Mouse (Mus musculus): ENCODE measurements around the gene Stra6.

Gene Stra6

GRCm38 (mm10) chr9:58099836-58100565 lies 36.4 kb downstream of the Stra6 start:
- DNase-seq, result no peak

DNA sequence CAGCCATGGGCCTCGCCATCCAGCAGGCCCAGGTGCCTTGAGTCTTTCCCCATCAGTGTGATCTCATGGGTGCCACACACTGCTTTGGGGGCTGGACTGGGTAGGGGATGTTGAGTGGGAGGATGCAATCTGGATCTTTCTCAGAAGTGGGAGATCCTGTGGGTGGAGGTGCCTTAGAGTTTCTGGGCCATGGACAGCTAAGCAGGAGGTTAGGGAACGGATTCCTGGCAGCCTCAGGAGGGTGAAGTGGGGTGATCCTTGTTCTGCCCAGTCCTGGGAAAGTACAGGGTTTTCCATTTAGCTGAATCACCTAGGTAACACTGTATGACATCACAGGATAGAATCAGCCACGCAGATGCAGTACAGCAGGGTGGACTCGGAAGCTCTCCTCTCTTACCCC lies 38.4 kb downstream of the Stra6 start:
- no peak for DNase-seq

GRCm38 (mm10) chr9:58103647-58104046 lies 40.1 kb downstream of the Stra6 start:
- DNase-seq, result no peak

DNA sequence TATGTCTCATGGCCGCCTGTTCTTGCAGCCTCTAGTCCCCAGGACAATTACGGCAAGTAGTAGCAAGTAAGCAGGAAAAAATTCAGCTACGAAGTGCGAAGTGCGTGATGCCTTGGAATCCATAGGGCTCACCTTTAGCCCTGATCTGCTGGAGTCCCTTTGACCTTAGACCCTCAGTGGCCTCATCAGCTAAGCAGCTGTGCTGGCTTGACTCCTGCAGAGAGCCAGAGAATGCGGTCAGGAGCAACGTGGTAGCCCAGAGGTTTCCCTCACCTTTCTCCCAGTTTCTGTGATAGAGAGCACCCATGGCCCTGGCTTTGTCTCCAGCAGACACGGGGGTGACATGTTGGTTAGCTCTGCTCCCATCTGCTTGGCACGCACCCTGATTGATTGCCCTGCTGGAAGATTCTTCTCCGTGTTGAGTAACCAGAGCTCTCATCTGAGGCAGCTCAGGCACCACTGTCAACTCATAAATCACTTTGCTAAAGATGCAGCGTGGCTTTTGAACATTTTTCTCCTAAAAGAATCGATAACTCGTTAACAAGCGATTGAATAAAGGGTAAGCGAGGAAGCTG lies 42.1 kb downstream of the Stra6 start:
- no peak for DNase-seq

- DNase-seq, result no peak
Observed at GRCm38 (mm10) chr9:58107494-58107893, 43.9 kb downstream of the Stra6 start.

GRCm38 (mm10) chr9:58110787-58111186 lies 47.2 kb downstream of the Stra6 start:
- no peak for DNase-seq

DNA sequence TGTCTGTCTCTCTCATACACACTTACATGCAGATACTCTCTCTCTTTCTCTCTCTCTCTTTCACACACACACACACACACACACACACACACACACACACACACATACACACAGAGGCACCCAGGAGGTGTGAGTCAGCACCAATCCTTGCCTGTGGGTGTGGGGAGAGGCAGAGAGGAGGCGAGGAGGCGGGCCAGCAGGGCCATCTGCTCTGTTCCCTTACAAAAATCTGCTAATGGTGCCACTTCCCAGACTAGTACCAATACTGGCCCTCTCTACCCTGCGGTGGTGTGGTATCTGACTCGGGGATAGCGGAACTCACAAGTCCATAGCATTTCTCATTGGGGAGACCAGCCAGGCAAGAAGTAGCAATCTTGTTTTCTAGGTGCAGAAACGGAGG lies 47.8 kb downstream of the Stra6 start:
- no peak for DNase-seq

- no peak for DNase-seq
Observed at GRCm38 (mm10) chr9:58112321-58112751, 48.7 kb downstream of the Stra6 start.

DNA sequence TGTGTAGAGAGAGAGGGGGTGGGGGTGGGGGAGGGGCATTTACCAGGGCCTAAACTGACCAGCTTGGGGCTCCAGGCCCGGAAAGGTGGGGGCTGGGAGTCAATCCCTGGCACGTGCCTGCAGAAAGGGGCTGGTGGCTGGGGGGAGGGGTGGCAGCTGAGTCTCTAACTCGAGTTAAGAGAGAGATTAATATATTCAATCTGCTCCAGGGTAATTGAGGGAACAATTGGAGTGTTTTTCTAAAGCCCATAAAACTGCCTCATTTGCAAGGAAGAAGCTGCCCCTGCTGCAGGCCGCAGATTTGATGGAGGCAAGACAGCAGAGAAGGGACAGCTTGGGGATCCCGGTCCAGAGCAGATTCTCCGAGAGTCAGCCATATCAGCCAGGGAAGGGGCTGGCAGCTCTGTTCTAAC lies 49.3 kb downstream of the Stra6 start:
- DNase-seq, result peak; percentile 26

DNA sequence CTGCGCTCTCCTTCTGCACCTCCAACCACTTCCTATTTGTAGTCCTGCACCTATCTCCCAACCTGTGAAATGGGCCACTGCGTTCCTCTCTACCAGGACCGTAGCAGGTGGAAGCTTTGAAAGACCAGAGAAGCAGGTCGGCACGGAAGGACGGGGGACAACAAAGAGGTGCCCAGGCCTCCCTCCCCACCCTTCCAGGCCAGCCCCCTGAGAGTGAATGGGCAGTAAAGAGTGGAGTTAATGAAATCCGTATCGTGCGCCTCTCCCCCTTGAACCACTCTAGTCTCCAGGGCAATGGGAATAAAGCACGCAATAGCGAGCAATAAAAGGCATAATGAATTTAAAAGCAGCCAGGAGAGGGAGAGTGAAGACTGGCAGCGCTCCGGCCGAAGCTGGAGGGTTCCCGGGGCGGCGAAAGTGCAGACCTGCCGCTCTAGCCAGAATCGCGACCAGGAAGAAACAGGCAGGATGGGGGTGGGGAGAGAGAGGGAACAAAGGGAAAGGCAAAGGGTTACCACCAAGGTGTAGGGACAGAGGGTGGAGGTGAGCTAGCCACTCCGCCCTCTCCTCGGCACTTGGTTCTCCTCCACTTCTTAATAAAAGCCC lies 49.8 kb downstream of the Stra6 start:
- DNase-seq, result no peak

GRCm38 (mm10) chr9:58114019-58114418 lies 50.4 kb downstream of the Stra6 start:
- DNase-seq, result no peak

DNA sequence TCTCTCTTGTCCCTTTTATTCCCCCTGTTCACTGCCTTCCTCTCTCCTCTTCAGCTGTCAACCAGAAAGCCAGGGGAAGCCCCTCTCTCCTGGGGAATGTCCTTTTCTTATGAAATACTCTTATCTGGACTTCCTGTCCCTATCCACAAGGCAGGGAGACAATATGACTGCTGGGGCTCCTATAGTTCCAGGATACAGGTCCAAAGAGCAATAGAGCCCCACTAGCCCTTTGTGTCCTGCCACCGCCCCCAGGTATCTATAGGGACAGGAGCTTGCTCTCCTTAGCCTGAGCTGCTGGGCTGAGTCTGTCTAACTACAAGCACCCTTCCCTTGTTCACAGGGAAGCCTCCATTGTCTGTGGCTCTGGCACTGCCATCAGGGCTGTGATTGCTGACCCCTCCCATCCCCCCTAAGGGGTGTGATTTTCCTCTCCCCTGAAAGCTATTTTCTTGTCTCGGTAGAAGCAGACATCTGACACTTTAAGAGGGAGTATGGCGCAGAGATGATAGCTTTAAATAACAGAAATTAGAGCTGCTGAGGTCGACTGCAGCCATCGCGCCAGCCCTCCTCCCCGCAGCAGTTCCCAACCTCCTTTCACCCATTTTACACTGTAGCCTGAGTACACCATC lies 51.8 kb downstream of the Stra6 start:
- no peak for DNase-seq

DNA sequence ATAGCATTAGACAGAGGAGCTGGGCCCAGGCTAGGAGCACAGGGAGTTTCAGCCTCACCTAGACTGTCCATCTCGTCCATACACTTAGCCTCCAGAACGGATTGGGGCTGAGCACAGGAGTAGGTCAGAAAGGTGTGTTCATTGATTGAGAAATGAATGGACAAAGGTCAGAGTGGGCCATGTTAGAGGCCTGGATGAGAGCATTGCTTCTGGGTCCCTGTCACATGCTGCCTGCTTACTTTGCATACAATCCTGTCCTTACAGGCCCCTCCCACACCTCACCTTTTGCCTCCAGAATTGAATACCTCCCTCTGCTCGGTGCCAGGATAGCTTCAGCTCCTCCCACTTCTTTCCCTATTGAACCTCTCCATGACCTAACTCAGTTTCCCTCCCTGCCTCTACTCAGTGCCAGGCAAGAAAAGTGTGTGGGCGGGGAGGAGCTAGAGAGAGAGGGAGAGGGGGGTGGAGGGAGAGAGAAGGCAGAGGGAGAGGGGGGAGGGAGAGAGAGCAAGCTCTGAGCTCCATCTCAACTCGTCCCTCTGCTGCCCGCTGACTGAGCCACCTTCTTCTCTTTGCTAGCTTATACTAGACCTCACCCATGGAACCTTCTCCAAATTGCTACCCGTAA lies 52.5 kb downstream of the Stra6 start:
- no peak for DNase-seq

DNA sequence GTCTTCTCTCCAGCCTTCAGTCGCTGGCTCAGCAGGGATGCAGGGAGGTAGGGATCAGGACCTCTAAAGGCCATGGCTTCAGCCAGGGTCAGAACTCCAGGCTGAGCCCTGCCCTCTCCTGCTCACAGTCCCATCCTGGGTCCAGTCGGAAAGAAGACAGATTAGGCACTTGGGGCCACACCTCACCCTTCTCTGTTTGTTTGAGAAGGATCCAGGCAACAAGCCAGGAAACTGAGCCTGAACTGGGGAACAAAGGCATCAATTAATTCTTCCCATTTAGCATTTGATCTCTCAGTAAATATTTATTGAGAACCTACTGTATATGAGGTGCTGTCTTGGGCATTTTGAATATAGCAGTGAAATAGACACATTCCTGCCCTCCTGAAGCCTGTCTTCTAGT lies 55.1 kb downstream of the Stra6 start, which contains the start of gene Ccdc33:
Gene Ccdc33, minus strand, starts transcription at position 153 of the 400 bp plus-strand sequence.
- DNase-seq, result no peak

DNA sequence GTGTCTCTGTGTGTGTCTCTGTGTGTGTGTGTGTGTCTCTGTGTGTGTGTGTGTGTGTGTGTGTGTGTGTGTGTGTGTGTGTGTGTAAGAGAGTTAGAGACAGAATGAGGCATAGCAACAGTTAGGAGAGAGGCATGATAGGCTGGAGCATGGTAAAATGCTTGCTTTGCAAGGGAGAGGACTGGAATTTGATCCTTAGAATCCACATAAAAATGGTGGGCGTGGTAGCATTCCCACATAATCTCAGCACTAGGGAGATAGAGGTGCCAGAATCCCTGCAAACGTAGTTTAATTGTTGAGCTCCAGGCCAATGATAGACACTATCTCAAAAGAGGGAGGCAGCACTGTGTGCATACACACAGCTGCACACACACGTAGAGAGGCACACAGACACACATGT lies 61.5 kb downstream of the Stra6 start:
- no peak for DNase-seq

GRCm38 (mm10) chr9:58125811-58126210 lies 62.2 kb downstream of the Stra6 start:
- DNase-seq, result no peak

- DNase-seq, result no peak
Observed at GRCm38 (mm10) chr9:58128926-58129413, 65.4 kb downstream of the Stra6 start.

DNA sequence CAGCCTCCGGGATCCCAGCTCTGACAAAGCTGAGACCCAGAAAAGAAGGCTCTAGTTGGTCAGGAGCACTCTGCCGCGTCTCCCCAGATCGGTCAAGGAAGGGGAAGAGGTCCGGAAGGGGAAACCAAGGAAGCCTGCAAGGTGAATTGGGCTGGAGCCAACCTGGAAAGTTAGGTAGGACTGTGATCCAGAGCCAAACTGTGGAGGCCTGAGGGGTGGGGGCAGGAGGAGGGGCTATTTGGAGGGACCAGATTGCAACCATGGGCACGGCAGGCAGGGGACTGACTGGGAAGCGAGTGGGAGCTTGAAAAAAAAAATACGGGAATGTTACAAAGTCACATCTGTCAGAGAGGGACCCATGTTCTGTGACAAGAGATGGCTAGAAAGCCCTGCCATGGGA lies 65.9 kb downstream of the Stra6 start:
- no peak for DNase-seq

GRCm38 (mm10) chr9:58130909-58131308 lies 67.3 kb downstream of the Stra6 start:
- no peak for DNase-seq

- no peak for DNase-seq
Observed at GRCm38 (mm10) chr9:58131735-58132134, 68.1 kb downstream of the Stra6 start.

DNA sequence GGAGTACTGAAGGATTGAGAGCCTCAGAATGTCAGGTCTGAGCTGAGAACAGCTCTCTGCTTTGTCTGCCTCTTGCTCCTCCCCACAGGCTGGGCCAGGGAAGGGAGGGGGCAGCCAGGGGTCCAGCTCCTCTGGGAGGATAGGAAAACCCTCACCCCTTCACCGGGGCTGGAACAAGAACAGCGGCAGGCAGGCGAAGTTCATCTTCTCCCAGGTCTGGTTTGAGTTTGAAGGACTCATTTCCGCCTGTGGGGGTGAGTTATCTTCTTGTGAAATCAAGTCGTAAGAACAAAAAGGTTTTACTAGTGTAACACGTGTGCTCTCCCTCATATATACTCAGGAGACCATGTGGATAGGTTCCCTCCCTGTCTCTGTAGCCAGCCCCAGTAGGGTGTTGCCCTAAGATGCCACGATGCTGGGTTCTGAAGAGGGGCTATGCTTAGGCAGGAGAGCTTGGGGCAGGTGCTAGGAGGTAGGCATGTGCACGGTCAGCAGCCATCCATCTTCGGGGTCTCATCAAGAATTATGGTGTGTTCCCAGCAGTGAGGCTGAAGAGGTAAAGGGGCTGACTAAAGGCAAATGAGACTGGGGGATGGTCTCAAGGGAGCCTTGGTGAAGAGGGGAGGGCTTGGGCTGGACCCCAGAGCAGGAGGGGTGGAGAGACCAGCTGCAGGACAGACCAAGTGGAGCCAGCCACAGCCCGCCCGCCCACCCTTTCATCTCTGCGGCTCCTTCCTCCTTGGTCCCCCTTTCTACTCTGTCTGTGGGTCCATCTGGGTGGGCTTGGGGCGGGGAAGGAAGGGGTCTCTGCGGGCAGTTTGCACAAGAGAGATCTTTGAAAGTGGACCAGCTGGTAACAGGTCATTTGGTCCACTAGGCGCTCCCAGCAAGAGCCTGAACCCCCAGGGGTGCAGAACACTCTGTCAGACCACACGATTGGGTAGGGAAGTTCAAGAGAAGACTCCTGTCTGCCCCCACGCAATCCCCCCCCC lies 70.6 kb downstream of the Stra6 start:
- DNase-seq, result peak; percentile 26

GRCm38 (mm10) chr9:58134906-58135305 lies 71.3 kb downstream of the Stra6 start:
- no peak for DNase-seq
